Mouse (Mus musculus): ENCODE data around the gene Ttc39a. TPM values are rescaled to one million over a fixed set of nuclear protein-coding genes. Genes with fewer than 3 reads are reported as not detected.

Gene Ttc39a
- polyA plus RNA-seq, 1 experiment: 1.3 TPM

- Histone ChIP-seq H3K4me3 (ENCODE audit: insufficient read depth, low read length) (peak overlapping the region; percentile 30), H3K4me1 (ENCODE audit: control insufficient read depth, insufficient read depth, low read length) (peaks cover 17% of the 10 kb centered on the region), H3K27ac (ENCODE audit: insufficient read depth, low read depth, low read length) (peak overlapping the region; percentile 69)
- TF ChIP-seq CTCF (IDR thresholded peaks at IDR 0.05; ENCODE audit: low read depth, low read length) (no peak), POLR2A (IDR thresholded peaks at IDR 0.05; ENCODE audit: borderline replicate concordance, low read depth, low read length) (no peak)
These were observed 1.0 kb upstream of the Ttc39a start for GRCm38 (mm10) chr4:109405415-109405814.

GRCm38 (mm10) chr4:109406054-109406485, 353 bp upstream of the Ttc39a start:
- Histone ChIP-seq H3K27ac (ENCODE audit: insufficient read depth, low read depth, low read length) (peak overlapping the region; percentile 79), H3K4me1 (ENCODE audit: control insufficient read depth, insufficient read depth, low read length) (peaks cover 17% of the 10 kb centered on the region), H3K4me3 (ENCODE audit: insufficient read depth, low read length) (peak overlapping the region; percentile 79)
- no peak for TF ChIP-seq CTCF (IDR thresholded peaks at IDR 0.05; ENCODE audit: low read depth, low read length)
- no peak for TF ChIP-seq POLR2A (IDR thresholded peaks at IDR 0.05; ENCODE audit: borderline replicate concordance, low read depth, low read length)

- Histone ChIP-seq H3K4me1 (ENCODE audit: control insufficient read depth, insufficient read depth, low read length) (peaks cover 17% of the 10 kb centered on the region), H3K27ac (ENCODE audit: insufficient read depth, low read depth, low read length) (no peak overlapping the region), H3K4me3 (ENCODE audit: insufficient read depth, low read length) (peak overlapping the region; percentile 79)
- no peak for TF ChIP-seq CTCF (IDR thresholded peaks at IDR 0.05; ENCODE audit: low read depth, low read length)
- TF ChIP-seq POLR2A (IDR thresholded peaks at IDR 0.05; ENCODE audit: borderline replicate concordance, low read depth, low read length): no peak
These were observed 725 bp downstream of the Ttc39a start for GRCm38 (mm10) chr4:109407176-109407520.

- no peak overlapping the region for H3K27ac ChIP-seq (ENCODE audit: insufficient read depth, low read depth, low read length)
- TF ChIP-seq POLR2A (IDR thresholded peaks at IDR 0.05; ENCODE audit: borderline replicate concordance, low read depth, low read length): no peak
- no peak for TF ChIP-seq CTCF (IDR thresholded peaks at IDR 0.05; ENCODE audit: low read depth, low read length)
These were observed 1.5 kb downstream of the Ttc39a start for GRCm38 (mm10) chr4:109407701-109408485.

GRCm38 (mm10) chr4:109410681-109411376, 4.4 kb downstream of the Ttc39a start:
- Histone ChIP-seq H3K27ac (ENCODE audit: insufficient read depth, low read depth, low read length) (no peak overlapping the region), H3K4me1 (ENCODE audit: control insufficient read depth, insufficient read depth, low read length) (peaks cover 7% of the 10 kb centered on the region; the same call in 1 of the 2 replicates), H3K4me3 (ENCODE audit: insufficient read depth, low read length) (no peak overlapping the region)
- TF ChIP-seq POLR2A (IDR thresholded peaks at IDR 0.05; ENCODE audit: borderline replicate concordance, low read depth, low read length) (no peak), CTCF (IDR thresholded peaks at IDR 0.05; ENCODE audit: low read depth, low read length) (no peak)

More at GRCm38 (mm10) chr4:109407701-109408485, 1.5 kb downstream of the Ttc39a start:
- Histone ChIP-seq H3K4me1 (ENCODE audit: control insufficient read depth, insufficient read depth, low read length) (peaks cover 17% of the 10 kb centered on the region), H3K4me3 (ENCODE audit: insufficient read depth, low read length) (peak overlapping the region; percentile 79; the same call in 1 of the 2 replicates)

GRCm38 (mm10) chr4:109411377-109411967, 5.0 kb downstream of the Ttc39a start:
- TF ChIP-seq CTCF (IDR thresholded peaks at IDR 0.05; ENCODE audit: low read depth, low read length): no peak
- TF ChIP-seq POLR2A (IDR thresholded peaks at IDR 0.05; ENCODE audit: borderline replicate concordance, low read depth, low read length): no peak
- Histone ChIP-seq H3K4me3 (ENCODE audit: insufficient read depth, low read length) (no peak overlapping the region), H3K4me1 (ENCODE audit: control insufficient read depth, insufficient read depth, low read length) (peaks cover 7% of the 10 kb centered on the region; the same call in 1 of the 2 replicates), H3K27ac (ENCODE audit: insufficient read depth, low read depth, low read length) (no peak overlapping the region)

GRCm38 (mm10) chr4:109412233-109412632, 5.8 kb downstream of the Ttc39a start:
- Histone ChIP-seq H3K4me3 (ENCODE audit: insufficient read depth, low read length) (no peak overlapping the region), H3K4me1 (ENCODE audit: control insufficient read depth, insufficient read depth, low read length) (peaks cover 6% of the 10 kb centered on the region; the same call in 1 of the 2 replicates), H3K27ac (ENCODE audit: insufficient read depth, low read depth, low read length) (no peak overlapping the region)
- TF ChIP-seq POLR2A (IDR thresholded peaks at IDR 0.05; ENCODE audit: borderline replicate concordance, low read depth, low read length) (no peak), CTCF (IDR thresholded peaks at IDR 0.05; ENCODE audit: low read depth, low read length) (no peak)

- Histone ChIP-seq H3K4me3 (ENCODE audit: insufficient read depth, low read length) (no peak overlapping the region), H3K27ac (ENCODE audit: insufficient read depth, low read depth, low read length) (no peak overlapping the region), H3K4me1 (ENCODE audit: control insufficient read depth, insufficient read depth, low read length) (peaks cover 31% of the 10 kb centered on the region)
- TF ChIP-seq CTCF (IDR thresholded peaks at IDR 0.05; ENCODE audit: low read depth, low read length): no peak
- no peak for TF ChIP-seq POLR2A (IDR thresholded peaks at IDR 0.05; ENCODE audit: borderline replicate concordance, low read depth, low read length)
These were observed 11.6 kb downstream of the Ttc39a start for GRCm38 (mm10) chr4:109417998-109418397.

GRCm38 (mm10) chr4:109419017-109419416, 12.6 kb downstream of the Ttc39a start:
- Histone ChIP-seq H3K4me1 (ENCODE audit: control insufficient read depth, insufficient read depth, low read length) (peaks cover 31% of the 10 kb centered on the region), H3K27ac (ENCODE audit: insufficient read depth, low read depth, low read length) (no peak overlapping the region), H3K4me3 (ENCODE audit: insufficient read depth, low read length) (no peak overlapping the region)
- TF ChIP-seq POLR2A (IDR thresholded peaks at IDR 0.05; ENCODE audit: borderline replicate concordance, low read depth, low read length): no peak
- TF ChIP-seq CTCF (IDR thresholded peaks at IDR 0.05; ENCODE audit: low read depth, low read length): no peak

Measured in bone marrow macrophage, adult 2 months (primary cell).